Mouse (Mus musculus) lung, postnatal 0 days (tissue): Measurements from ENCODE around the gene Msh3.

Source experiments
- CTCF ChIP-seq: IDR thresholded peaks from 2 replicates; pipeline ENCODE4 v1.5.1; 2016; ENCODE audit warnings: antibody characterized with exemption, mild to moderate bottlenecking
- EP300 ChIP-seq: IDR thresholded peaks from 2 replicates; pipeline ENCODE4 v1.6.1; 2016; ENCODE audit warnings: antibody characterized with exemption, mild to moderate bottlenecking, control low read depth

DNA sequence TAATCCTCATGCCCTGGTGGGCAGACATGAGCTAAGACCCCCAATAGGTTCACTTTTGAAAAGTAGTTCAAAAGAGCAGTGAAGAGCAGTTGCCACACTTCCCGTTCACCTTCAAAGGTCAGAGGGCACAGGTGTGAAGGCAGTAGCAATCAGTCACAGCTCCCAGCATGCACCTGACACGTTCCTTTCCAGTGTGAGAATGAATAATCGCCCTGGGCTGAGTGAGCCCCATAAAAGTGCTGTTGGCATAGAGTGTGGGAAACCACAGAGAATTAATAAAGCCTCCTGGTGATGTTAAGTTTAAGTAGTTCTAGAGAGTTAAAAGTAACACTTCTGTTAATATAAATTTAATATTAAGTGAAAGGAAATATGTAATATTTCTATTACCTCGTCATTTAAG lies 63.2 kb downstream of the Msh3 start:
- no peak for TF ChIP-seq EP300
- TF ChIP-seq CTCF, result no peak
